Mouse (Mus musculus) cortical plate, adult 2 months (tissue): ENCODE results near the gene Fat4.

Source experiments
- CTCF ChIP-seq: fragments of 200-500 bp; IDR thresholded peaks from 2 replicates; pipeline ENCODE4 v1.5.1; 2011; ENCODE audit warnings: mild to moderate bottlenecking, control low read depth, low read length; ENCODE audit not compliant: insufficient read depth; ENCODE audit errors: extremely low read depth
- POLR2A ChIP-seq: fragments of 200-500 bp; IDR thresholded peaks from 2 replicates; pipeline ENCODE4 v1.6.1; 2011; ENCODE audit warnings: mild to moderate bottlenecking, low read length, control low read depth; ENCODE audit not compliant: insufficient read depth; ENCODE audit errors: extremely low read depth

DNA sequence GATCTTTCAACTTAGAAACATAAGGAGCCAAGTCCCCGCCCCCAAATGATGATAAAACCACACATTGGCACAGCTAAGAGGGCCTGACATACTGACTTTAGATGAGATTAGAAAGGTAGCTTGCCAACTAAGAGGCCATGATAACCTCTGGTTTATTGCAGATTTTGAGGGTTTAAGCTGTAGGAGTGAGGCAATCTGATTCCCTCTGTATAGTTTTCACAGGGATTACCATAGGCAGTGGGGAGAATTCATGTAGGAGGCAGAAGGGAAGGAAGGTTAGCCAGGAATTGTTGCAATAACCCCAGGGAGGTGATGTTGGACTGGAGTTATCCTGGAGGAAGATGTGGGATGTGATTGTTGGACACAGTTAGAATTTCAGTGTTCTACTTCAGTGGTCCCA lies 163.4 kb downstream of the Fat4 start:
- TF ChIP-seq CTCF (no peak), POLR2A (no peak)
